Mouse (Mus musculus) mouse embryonic stem cell (cell line): ENCODE measurements at regions not wholly inside any gene's neighbourhood (a gene's known extent, or its start where the extent isn't known, plus 50 kb on each side); places are given as distances from the start of the nearest gene placed in this dataset.

ENCODE experiments used
- in situ Hi-C, 2 experiments: fragments of 300-500 bp; cut with MboI; formaldehyde crosslinking; loops; 1 replicate in 1 of 2; 3 replicates in 1 of 2; pipeline ENCODE4 v1.14.3; 2019 to 2020; ENCODE audit warnings: low sequenced_read_pairs in 2 of 2, low pct_unique_long_range_greater_than_20kb in 1 of 2, mixed read lengths in 1 of 2; ENCODE audit not compliant: unreplicated experiment in 1 of 2

GRCm38 (mm10) chr10:95124476-95124875 lies 179.8 kb upstream of the Plxnc1 start:
- in situ Hi-C loops = no loop called here

- in situ Hi-C loops = no loop called here
These were observed 175.4 kb upstream of the Plxnc1 start for GRCm38 (mm10) chr10:95120007-95120406.

- in situ Hi-C loops = no loop called here
These were observed 174.2 kb upstream of the Plxnc1 start for GRCm38 (mm10) chr10:95118786-95119351.

GRCm38 (mm10) chr10:95117731-95118212 lies 173.1 kb upstream of the Plxnc1 start:
- in situ Hi-C loops = no loop called here

GRCm38 (mm10) chr10:95117041-95117730 lies 172.6 kb upstream of the Plxnc1 start:
- in situ Hi-C loops = no loop called here

- in situ Hi-C loops = no loop called here
These were observed 172.0 kb upstream of the Plxnc1 start for GRCm38 (mm10) chr10:95116579-95117011.

GRCm38 (mm10) chr10:95112837-95113388 lies 168.3 kb upstream of the Plxnc1 start:
- in situ Hi-C loops = no loop called here

- in situ Hi-C loops = no loop called here
These were observed 167.7 kb upstream of the Plxnc1 start for GRCm38 (mm10) chr10:95112231-95112774.

- in situ Hi-C loops = no loop called here
These were observed 166.2 kb upstream of the Plxnc1 start for GRCm38 (mm10) chr10:95110786-95111185.

GRCm38 (mm10) chr10:95109576-95109975 lies 164.9 kb upstream of the Plxnc1 start:
- in situ Hi-C loops = loop anchor here in 1 of 2 experiments (10.0 kb wide), 1 partner anchor 365 kb away; no protein-coding TSS in a partner anchor

GRCm38 (mm10) chr10:95107532-95108251 lies 163.1 kb upstream of the Plxnc1 start:
- in situ Hi-C loops = loop anchor here in 1 of 2 experiments (10.0 kb wide), 1 partner anchor 367 kb away; no protein-coding TSS in a partner anchor

GRCm38 (mm10) chr10:95103808-95104207 lies 159.2 kb upstream of the Plxnc1 start:
- in situ Hi-C loops = loop anchor here in 1 of 2 experiments (10.0 kb wide), 1 partner anchor 371 kb away; no protein-coding TSS in a partner anchor

- in situ Hi-C loops = loop anchor here in 1 of 2 experiments (10.0 kb wide), 1 partner anchor 372 kb away; no protein-coding TSS in a partner anchor
These were observed 158.3 kb upstream of the Plxnc1 start for GRCm38 (mm10) chr10:95102981-95103380.

- in situ Hi-C loops = loop anchor here in 1 of 2 experiments (10.0 kb wide), 1 partner anchor 375 kb away; no protein-coding TSS in a partner anchor
These were observed 155.3 kb upstream of the Plxnc1 start for GRCm38 (mm10) chr10:95099906-95100305.

GRCm38 (mm10) chr10:95095847-95096246 lies 151.2 kb upstream of the Plxnc1 start:
- in situ Hi-C loops = no loop called here

- in situ Hi-C loops = no loop called here
These were observed 150.1 kb upstream of the Plxnc1 start for GRCm38 (mm10) chr10:95094771-95095170.

GRCm38 (mm10) chr10:95093266-95093665 lies 148.6 kb upstream of the Plxnc1 start:
- in situ Hi-C loops = no loop called here

- in situ Hi-C loops = no loop called here
These were observed 146.5 kb upstream of the Plxnc1 start for GRCm38 (mm10) chr10:95091086-95091485.
